ENCODE assay signal across 8 mouse cellular contexts in the genomic region with DNA sequence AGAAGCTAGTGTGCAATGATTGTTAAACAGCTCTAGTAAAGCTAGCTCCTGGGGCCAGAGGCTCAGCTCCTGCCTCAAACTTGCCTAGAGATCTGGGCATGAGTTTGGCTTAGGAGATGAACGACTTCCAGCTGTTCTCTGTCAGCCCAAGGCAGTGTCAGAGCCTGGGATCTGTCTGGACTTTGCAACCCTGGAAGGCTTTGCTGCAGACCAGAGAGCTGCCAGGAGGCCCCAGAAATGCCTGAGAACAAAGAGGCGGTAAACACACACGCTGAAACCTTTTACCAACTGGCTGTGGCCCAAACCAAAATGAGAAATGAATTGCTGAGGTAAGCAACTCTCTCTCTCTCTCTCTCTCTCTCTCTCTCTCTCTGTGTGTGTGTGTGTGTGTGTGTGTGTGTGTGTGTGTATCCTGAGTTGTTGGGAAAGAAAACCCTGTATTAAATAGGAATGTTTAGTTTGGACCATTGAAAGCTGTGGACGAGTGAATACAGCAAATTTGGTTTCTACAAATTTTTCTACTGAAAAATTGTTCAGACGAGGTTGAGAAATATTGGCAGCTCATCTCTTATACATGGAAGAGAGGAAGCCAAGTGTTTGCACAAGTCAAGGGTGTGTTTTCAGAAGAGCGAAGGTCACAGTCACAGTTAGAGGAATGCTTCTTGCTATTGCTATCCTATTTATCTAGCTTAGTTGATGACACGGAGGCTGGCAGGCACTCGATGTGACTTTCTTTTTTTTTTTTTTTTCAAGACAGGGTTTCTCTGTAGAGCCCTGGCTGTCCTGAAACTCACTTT.
DNase-seq lines count a peak whose midpoint lies in the region.

No protein-coding gene starts in this region.

- 49% methylated on average over 8 of the region's 8 CpGs for WGBS in limb, embryonic 10.5 days

- no peaks in the 10 kb centered on the region for H3K36me3 ChIP-seq in limb, embryonic 10.5 days

- no peak overlapping the region for H3K4me3 ChIP-seq in limb, embryonic 10.5 days

- intact Hi-C loops in heart, postnatal 25 days (cut with DNase I): loop anchor here (5.0 kb wide), 2 partner anchors 41 to 196 kb away; no protein-coding TSS in a partner anchor

- peaks cover 27% of the 10 kb centered on the region for H3K4me1 ChIP-seq in limb, embryonic 10.5 days

- no peaks in the 10 kb centered on the region for H3K9me3 ChIP-seq in limb, embryonic 10.5 days (replicated peaks)

- DNase-seq in embryo, embryonic 10 days (ENCODE audit: low spot score): peak; percentile 66
- no peak for DNase-seq in embryo, embryonic 9.5 days (ENCODE audit: extremely low spot score)
- DNase-seq in fibroblast of lung, adult 2 months (ENCODE audit: low read depth): peak; percentile 98
- DNase-seq in heart, postnatal 25 days (ENCODE audit: low spot score): peak; percentile 63
- no peak for DNase-seq in limb, embryonic 10.5 days (ENCODE audit: low spot score)
- peak; percentile 52 for DNase-seq in ovary, postnatal 36 days (ENCODE audit: low spot score)
- no peak for DNase-seq in cerebellum, adult 8-10 months
- no peak for DNase-seq in cerebellum, adult 9-11 months

- peak overlapping the region; percentile 78 for H3K27ac ChIP-seq in limb, embryonic 10.5 days

- H3K27me3 ChIP-seq in limb, embryonic 10.5 days (ENCODE audit: low read depth, poor library complexity, severe bottlenecking): no peaks in the 10 kb centered on the region

Comparison
In these comparisons a context has a peak if more than half of its experiments do, and no peak if none do; other contexts are left out.
1. DNase-seq: peak in embryo, embryonic 10 days (single experiment), fibroblast of lung, adult 2 months (single experiment), heart, postnatal 25 days (single experiment) and ovary, postnatal 36 days (single experiment); none in embryo, embryonic 9.5 days (single experiment), limb, embryonic 10.5 days (single experiment), cerebellum, adult 8-10 months (single experiment) and cerebellum, adult 9-11 months (single experiment).